Mouse (Mus musculus): ENCODE data around the gene 4930558C23Rik. TPM values are rescaled to one million over a fixed set of nuclear protein-coding genes. Genes with fewer than 3 reads are reported as not detected.
"Not testable (repeated sequence)": the region's sequence is repeated elsewhere in the genome, so short reads cannot be mapped to it uniquely, and the experiment has no call there.

4930558C23Rik gene
- not detected in 2 replicates for polyA plus RNA-seq (2014; fragmentation: Nextera tagmentation; extraction: Ambion mirVana)

GRCm38 (mm10) chr3:95402741-95403140 lies at the start of gene 4930558C23Rik:
4930558C23Rik (minus strand) TSS chr3:95402841.
- WGBS: 93% methylated on average over 3 of the region's 3 CpGs
- ATAC-seq (ENCODE audit: low FRiP score): no peak
- Histone ChIP-seq H3K9ac (no peak within 1 kb of the TSS), H3K27me3 (ENCODE audit: control insufficient read depth, insufficient read depth, low read length) (no peaks in the 10 kb centered on the region), H3K27ac (no peak within 1 kb of the TSS), H3K36me3 (replicated peaks; ENCODE audit: control insufficient read depth, insufficient read depth) (no peaks in the 10 kb centered on the region), H3K4me1 (replicated peaks; ENCODE audit: control insufficient read depth, insufficient read depth, low read length) (no peaks in the 10 kb centered on the region), H3K4me2 (replicated peaks) (no peak within 1 kb of the TSS), H3K4me3 (replicated peaks; ENCODE audit: low read length) (no peak within 1 kb of the TSS), H3K9me3 (ENCODE audit: control insufficient read depth, low read length) (no peaks in the 10 kb centered on the region)
- no peak for DNase-seq (ENCODE audit: low spot score)

DNA sequence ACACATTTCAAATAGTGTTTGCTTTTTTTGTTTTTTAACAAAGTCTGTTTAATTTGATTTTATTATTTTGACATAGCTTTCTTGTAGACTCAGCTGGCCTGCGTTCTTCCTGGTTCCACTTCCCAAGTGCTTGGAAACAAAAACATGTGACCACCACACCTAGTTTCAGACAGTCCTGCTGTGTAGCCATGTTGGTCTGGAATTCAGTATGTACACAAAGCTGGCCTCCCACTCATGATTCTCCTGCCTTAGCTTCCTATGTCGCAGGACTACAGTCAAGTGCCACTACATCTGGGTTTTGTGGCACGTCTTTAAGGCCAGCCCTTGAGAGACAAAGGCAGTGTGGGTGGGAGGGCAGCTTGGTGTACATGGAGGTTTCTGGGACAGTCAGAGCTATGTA lies 48.3 kb upstream of the 4930558C23Rik start:
- H3K27me3 ChIP-seq (ENCODE audit: control insufficient read depth, insufficient read depth, low read length): no peaks in the 10 kb centered on the region

DNA sequence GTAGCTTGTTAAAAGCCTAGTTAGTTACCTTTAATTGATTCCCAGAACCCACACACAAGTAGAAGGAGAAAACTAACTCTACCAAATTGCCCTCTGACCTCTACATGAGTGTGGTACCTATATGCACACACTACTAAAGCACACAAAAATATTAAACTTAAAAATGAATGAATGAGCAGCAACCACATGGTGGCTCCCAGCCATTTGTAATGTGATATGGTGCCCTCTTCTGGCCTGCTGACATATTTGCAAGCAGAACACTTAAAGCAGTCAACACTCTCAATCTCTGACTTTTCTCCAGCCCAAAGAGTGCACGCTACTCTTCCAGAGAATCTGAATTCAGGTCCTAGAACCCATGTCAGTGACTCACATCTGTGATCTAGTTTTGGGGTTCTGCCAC lies 47.8 kb upstream of the 4930558C23Rik start:
- peaks cover 33% of the 10 kb centered on the region for H3K36me3 ChIP-seq (replicated peaks; ENCODE audit: control insufficient read depth, insufficient read depth)
- H3K4me3 ChIP-seq (replicated peaks; ENCODE audit: low read length): no peak overlapping the region
- H3K4me1 ChIP-seq (replicated peaks; ENCODE audit: control insufficient read depth, insufficient read depth, low read length): no peaks in the 10 kb centered on the region
- ATAC-seq (ENCODE audit: low FRiP score) (no peak), DNase-seq (ENCODE audit: low spot score) (peak; percentile 67)
- WGBS: 42% methylated on average over 1 of the region's 1 CpGs
- no peaks in the 10 kb centered on the region for H3K27me3 ChIP-seq (ENCODE audit: control insufficient read depth, insufficient read depth, low read length)
- H3K9ac ChIP-seq: no peak overlapping the region
- no peaks in the 10 kb centered on the region for H3K9me3 ChIP-seq (ENCODE audit: control insufficient read depth, low read length)
- no peak overlapping the region for H3K27ac ChIP-seq
- H3K4me2 ChIP-seq (replicated peaks): no peak overlapping the region

More for the DNA sequence above, 48.3 kb upstream of the 4930558C23Rik start:
- Histone ChIP-seq H3K9ac (no peak overlapping the region), H3K4me1 (replicated peaks; ENCODE audit: control insufficient read depth, insufficient read depth, low read length) (no peaks in the 10 kb centered on the region), H3K4me2 (replicated peaks) (no peak overlapping the region), H3K36me3 (replicated peaks; ENCODE audit: control insufficient read depth, insufficient read depth) (peaks cover 33% of the 10 kb centered on the region), H3K9me3 (ENCODE audit: control insufficient read depth, low read length) (no peaks in the 10 kb centered on the region), H3K4me3 (replicated peaks; ENCODE audit: low read length) (no peak overlapping the region), H3K27ac (no peak overlapping the region)
- no peak for ATAC-seq (ENCODE audit: low FRiP score)
- no peak for DNase-seq (ENCODE audit: low spot score)
- 95% methylated on average over 3 of the region's 3 CpGs for WGBS

DNA sequence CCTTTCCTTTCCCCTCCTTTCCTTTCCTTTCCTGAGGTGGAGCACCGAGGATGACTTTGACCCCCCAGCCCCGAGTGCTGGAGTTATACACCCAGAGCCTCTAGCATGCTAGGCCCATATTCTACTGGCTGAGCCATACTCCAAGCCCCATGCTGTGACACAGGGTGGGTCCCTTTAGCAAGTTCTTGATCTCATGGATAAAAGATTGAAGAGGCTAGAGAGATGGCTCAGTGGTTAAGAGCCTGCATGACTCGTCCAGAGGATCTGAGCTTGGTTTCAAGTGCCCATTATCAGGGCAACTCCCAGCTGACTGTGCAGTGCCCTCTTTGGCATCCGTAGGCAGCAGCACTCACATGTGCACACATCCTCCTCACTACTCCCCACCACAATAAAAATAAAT lies 42.7 kb upstream of the 4930558C23Rik start:
- no peaks in the 10 kb centered on the region for H3K27me3 ChIP-seq (ENCODE audit: control insufficient read depth, insufficient read depth, low read length)
- no peak overlapping the region for H3K9ac ChIP-seq
- WGBS: 90% methylated on average over 4 of the region's 4 CpGs
- no peak for ATAC-seq (ENCODE audit: low FRiP score)
- H3K36me3 ChIP-seq (replicated peaks; ENCODE audit: control insufficient read depth, insufficient read depth): peaks cover 11% of the 10 kb centered on the region
- H3K4me3 ChIP-seq (replicated peaks; ENCODE audit: low read length): no peak overlapping the region
- no peak overlapping the region for H3K4me2 ChIP-seq (replicated peaks)
- no peaks in the 10 kb centered on the region for H3K4me1 ChIP-seq (replicated peaks; ENCODE audit: control insufficient read depth, insufficient read depth, low read length)
- H3K27ac ChIP-seq: no peak overlapping the region
- DNase-seq (ENCODE audit: low spot score): no peak
- H3K9me3 ChIP-seq (ENCODE audit: control insufficient read depth, low read length): no peaks in the 10 kb centered on the region

DNA sequence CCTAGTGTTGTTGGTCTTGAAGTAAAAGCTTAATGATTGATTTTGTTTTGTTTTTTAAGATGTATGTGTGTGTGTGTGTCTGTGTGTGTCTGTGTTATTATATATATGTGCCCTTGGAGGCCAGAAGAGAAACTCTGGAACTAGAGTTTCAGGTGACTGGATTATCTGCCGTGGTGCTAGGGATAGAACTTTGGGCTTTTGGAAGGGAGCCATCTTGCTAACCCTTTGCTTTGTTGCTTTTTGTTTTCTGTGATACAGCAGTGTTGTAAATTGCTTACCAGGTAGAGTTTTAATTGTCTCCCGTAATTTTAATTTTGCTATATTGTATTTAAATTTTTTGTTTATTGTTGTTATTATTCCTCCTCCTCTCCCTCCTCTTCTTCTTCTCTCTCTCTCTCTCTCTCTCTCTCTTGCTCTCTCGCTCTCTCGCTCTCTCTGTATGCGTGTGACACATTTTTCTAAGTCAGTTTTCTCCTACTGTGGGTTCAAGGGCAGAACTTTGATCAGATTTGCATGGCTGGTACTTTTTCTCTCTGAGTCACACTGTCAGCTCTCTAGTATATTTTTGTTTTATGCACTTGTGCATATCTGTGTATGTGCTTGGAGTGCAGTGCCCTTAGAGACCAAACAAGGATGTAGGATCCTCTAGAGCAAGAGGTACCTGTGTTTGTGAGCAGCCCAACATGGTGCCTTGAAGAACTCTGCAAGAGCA lies 39.9 kb upstream of the 4930558C23Rik start:
- no peak for ATAC-seq (ENCODE audit: low FRiP score)
- 95% methylated on average over 5 of the region's 5 CpGs for WGBS

GRCm38 (mm10) chr3:95439670-95440069 lies 37.0 kb upstream of the 4930558C23Rik start:
- DNase-seq (ENCODE audit: low spot score) (no peak), ATAC-seq (ENCODE audit: low FRiP score) (no peak)
- Histone ChIP-seq H3K4me3 (replicated peaks; ENCODE audit: low read length) (no peak overlapping the region), H3K27me3 (ENCODE audit: control insufficient read depth, insufficient read depth, low read length) (no peaks in the 10 kb centered on the region), H3K9me3 (ENCODE audit: control insufficient read depth, low read length) (no peaks in the 10 kb centered on the region), H3K36me3 (replicated peaks; ENCODE audit: control insufficient read depth, insufficient read depth) (peaks cover 19% of the 10 kb centered on the region), H3K4me1 (replicated peaks; ENCODE audit: control insufficient read depth, insufficient read depth, low read length) (peaks cover 13% of the 10 kb centered on the region), H3K27ac (no peak overlapping the region), H3K4me2 (replicated peaks) (no peak overlapping the region), H3K9ac (no peak overlapping the region)

More for the DNA sequence above, 39.9 kb upstream of the 4930558C23Rik start:
- DNase-seq (ENCODE audit: low spot score): no peak
- H3K9me3 ChIP-seq (ENCODE audit: control insufficient read depth, low read length): no peaks in the 10 kb centered on the region
- no peak overlapping the region for H3K27ac ChIP-seq
- no peak overlapping the region for H3K4me3 ChIP-seq (replicated peaks; ENCODE audit: low read length)
- H3K9ac ChIP-seq: no peak overlapping the region
- no peak overlapping the region for H3K4me2 ChIP-seq (replicated peaks)
- H3K4me1 ChIP-seq (replicated peaks; ENCODE audit: control insufficient read depth, insufficient read depth, low read length): no peaks in the 10 kb centered on the region
- H3K27me3 ChIP-seq (ENCODE audit: control insufficient read depth, insufficient read depth, low read length): no peaks in the 10 kb centered on the region
- peaks cover 5% of the 10 kb centered on the region for H3K36me3 ChIP-seq (replicated peaks; ENCODE audit: control insufficient read depth, insufficient read depth)

DNA sequence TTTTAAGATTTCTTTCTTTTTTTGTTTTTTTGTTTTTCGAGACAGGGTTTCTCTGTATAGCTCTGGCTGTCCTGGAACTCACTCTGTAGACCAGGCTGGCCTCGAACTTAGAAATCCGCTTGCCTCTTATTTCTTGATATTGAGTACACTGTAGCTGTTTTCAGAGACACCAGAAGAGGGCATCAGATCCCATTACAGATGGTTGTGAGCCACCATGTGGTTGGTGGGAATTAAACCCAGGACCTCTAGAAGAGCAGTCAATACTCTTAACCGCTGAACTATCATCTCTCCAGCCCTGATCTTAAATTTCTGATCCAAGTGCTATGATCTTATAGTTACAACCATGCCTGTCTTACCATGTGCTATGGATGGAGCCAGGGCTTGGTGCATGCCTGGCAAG lies 36.0 kb upstream of the 4930558C23Rik start:
- DNase-seq (ENCODE audit: low spot score); H3K27me3 ChIP-seq (ENCODE audit: control insufficient read depth, insufficient read depth, low read length); H3K9ac ChIP-seq; H3K4me2 ChIP-seq (replicated peaks); H3K9me3 ChIP-seq (ENCODE audit: control insufficient read depth, low read length); H3K4me3 ChIP-seq (replicated peaks; ENCODE audit: low read length); H3K27ac ChIP-seq; ATAC-seq (ENCODE audit: low FRiP score): not testable (repeated sequence)
- WGBS: 97% methylated on average over 4 of the region's 4 CpGs
- Histone ChIP-seq H3K36me3 (replicated peaks; ENCODE audit: control insufficient read depth, insufficient read depth) (peaks cover 19% of the 10 kb centered on the region), H3K4me1 (replicated peaks; ENCODE audit: control insufficient read depth, insufficient read depth, low read length) (peaks cover 13% of the 10 kb centered on the region)

DNA sequence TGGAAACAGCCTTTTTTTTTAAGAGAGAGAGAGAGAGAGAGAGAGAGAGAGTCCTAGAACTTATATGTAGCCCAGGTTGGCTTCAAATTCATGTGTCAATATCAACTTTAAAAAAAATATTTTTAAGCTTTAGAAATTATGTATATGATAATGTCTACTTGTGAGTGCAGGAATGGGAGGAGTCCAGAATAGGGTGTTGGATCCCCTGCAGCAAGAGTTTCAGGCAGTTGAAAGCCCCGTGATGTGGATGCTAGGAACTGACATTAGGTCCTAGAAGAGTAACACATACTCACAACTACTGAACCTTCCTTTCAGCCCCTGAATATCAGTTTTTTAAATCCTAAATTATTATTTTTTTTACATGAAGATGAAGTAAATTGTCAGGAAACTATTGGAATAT lies 32.9 kb upstream of the 4930558C23Rik start:
- 49% methylated on average over 1 of the region's 1 CpGs for WGBS
- peak overlapping the region; percentile 81 for H3K4me3 ChIP-seq (replicated peaks; ENCODE audit: low read length)

GRCm38 (mm10) chr3:95434983-95435370 lies 32.3 kb upstream of the 4930558C23Rik start:
- Histone ChIP-seq H3K9ac (peak overlapping the region; percentile 78), H3K4me3 (replicated peaks; ENCODE audit: low read length) (peak overlapping the region; percentile 81), H3K27me3 (ENCODE audit: control insufficient read depth, insufficient read depth, low read length) (no peaks in the 10 kb centered on the region), H3K27ac (no peak overlapping the region), H3K36me3 (replicated peaks; ENCODE audit: control insufficient read depth, insufficient read depth) (peaks cover 19% of the 10 kb centered on the region), H3K9me3 (ENCODE audit: control insufficient read depth, low read length) (no peaks in the 10 kb centered on the region), H3K4me1 (replicated peaks; ENCODE audit: control insufficient read depth, insufficient read depth, low read length) (peaks cover 13% of the 10 kb centered on the region), H3K4me2 (replicated peaks) (peak overlapping the region; percentile 72)
- ATAC-seq (ENCODE audit: low FRiP score) (no peak), DNase-seq (ENCODE audit: low spot score) (no peak)
- 3% methylated on average over 7 of the region's 7 CpGs for WGBS

More for the DNA sequence above, 32.9 kb upstream of the 4930558C23Rik start:
- ATAC-seq (ENCODE audit: low FRiP score): no peak
- Histone ChIP-seq H3K9me3 (ENCODE audit: control insufficient read depth, low read length) (no peaks in the 10 kb centered on the region), H3K27me3 (ENCODE audit: control insufficient read depth, insufficient read depth, low read length) (no peaks in the 10 kb centered on the region), H3K9ac (peak overlapping the region; percentile 78), H3K27ac (no peak overlapping the region), H3K4me2 (replicated peaks) (peak overlapping the region; percentile 72), H3K4me1 (replicated peaks; ENCODE audit: control insufficient read depth, insufficient read depth, low read length) (peaks cover 13% of the 10 kb centered on the region), H3K36me3 (replicated peaks; ENCODE audit: control insufficient read depth, insufficient read depth) (peaks cover 19% of the 10 kb centered on the region)
- no peak for DNase-seq (ENCODE audit: low spot score)
